Mouse (Mus musculus) B cell, adult 62 days (primary cell): ENCODE data around the gene Gipc3. TPM values are rescaled to one million over a fixed set of nuclear protein-coding genes. Genes with fewer than 3 reads are reported as not detected.

ENCODE experiments used
- total RNA-seq: library from RNA; stranded (reverse); gene quantifications from 4 replicates; pipeline ENCODE4 v1.2.4, GENCODE M21; 2023

Gene Gipc3
- 0.57 to 1.1 TPM (median 0.80 TPM) in 4 replicates for total RNA-seq

DNA sequence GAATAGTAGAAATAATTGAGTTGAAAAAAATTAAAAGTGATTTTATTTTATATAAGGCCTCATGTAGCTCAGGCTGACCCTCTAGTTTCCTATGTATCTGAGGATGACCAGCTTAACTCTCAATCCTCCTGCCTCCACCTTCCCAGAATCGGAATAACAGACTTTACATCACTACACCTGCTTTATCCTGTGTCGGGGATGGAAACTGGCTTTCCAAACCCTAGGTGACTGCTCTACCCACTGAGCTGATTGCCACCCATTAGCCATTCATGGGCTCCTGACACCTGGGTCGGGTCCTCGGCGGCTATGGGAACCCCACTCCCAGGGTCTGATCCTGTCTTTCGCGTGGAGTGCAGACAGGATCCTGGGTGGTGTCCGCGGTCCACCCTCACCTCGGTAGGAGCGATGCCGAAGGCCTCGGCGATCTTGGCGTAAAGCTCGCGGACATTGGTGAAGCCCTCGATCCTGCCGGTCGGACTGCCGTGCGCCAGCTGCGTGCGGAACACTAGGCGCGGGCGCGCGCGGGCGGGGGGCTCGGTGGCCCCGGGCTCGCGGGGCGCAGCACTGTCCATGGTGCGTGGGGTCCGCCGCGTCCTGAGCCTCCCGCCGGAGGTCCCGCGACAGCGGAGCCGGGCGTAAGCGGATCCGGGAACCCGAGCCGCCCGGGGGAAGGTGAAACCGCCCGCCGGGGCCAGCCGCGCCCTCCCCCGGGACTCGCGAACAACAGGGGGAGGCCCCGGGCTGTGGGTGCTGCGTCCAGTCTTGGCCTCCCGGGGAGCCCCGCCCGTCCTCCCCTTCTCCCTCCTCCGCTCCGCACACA is at the start of gene Gipc3:
TSS of gene Gipc3 (minus strand) at position 581 of the 820 bp plus-strand sequence.

GRCm38 (mm10) chr10:81392781-81393185 is 49.7 kb upstream of the Gipc3 start, which contains the start of gene Smim24:
Gene Smim24, plus strand, starts transcription at chr10:81393051.

DNA sequence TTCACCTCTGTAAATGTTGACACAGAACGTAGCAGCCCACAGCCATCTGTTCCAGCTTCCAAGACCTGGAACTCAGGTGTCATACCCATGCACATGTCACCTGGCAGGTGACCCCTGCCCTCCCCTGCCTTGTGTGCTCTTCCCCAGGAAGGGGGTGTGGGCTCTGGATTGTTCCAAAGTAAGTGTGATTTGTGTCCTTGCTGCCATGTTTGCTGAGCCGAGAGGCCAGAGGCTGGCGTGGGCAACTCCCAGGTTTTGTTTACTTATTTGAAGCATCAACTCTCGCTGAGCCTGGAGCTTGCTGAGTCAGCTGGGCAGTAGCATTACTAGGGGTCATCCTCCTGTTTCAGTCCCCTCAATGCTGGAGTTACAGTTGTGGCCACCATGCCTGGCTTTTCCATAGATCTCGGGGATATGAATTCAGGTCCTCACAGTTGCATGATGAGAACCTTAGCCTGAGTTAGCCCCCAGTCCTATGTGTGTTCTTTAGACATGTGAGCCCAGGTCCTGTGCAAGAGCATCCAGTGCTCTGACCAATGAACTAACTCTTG is 45.5 kb upstream of the Gipc3 start, which contains the start of gene Gm48552:
TSS of gene Gm48552 (plus strand) at position 501 of the 551 bp plus-strand sequence.

GRCm38 (mm10) chr10:81383802-81384604 is 40.9 kb upstream of the Gipc3 start, which contains the start of the genes Dohh and Gm48551:
Gene Dohh, plus strand, starts transcription at chr10:81384428.
Gene Gm48551, plus strand, starts transcription at chr10:81384466.

DNA sequence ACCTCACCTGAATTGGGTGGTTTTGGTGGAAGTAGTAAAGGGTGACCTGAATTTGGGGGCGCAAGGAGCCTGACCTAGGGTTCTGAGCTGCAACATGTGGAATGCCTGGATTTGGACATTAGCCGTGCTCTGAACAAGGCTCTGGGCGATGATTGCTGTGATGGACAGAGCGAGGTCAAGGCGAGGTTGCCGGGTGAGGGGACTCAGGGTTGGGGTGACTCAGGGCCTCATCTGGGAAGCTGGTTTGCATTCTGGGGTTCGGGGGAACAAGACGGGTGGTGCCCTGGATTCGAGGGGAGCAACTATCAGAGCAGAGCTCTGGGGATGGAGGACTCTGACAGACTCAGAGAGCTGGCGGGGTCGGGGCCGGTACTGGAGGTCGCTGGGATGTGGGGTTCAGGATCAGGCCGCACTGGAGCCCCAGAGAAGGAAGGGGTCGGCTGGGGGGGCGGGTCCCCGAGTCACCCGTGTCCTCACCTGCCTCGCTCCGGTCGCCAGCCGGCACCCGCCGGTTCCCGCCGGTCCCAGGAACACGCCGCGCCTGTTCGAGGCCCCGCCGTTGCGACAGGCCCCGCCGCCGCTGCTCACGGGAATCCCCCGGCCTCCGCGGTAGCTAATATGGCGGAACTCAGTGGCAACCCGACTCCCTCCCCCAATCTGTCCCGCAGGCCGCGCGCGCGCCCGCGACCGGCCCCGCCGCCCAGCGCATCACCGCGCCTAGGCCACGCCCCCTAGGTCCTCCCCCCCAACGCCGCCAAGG is 34.9 kb upstream of the Gipc3 start, which contains the start of gene Fzr1:
TSS of gene Fzr1 (minus strand) at position 724 of the 760 bp plus-strand sequence.

GRCm38 (mm10) chr10:81365672-81366476 is 22.8 kb upstream of the Gipc3 start, which contains the start of gene 4930404N11Rik:
Gene 4930404N11Rik, minus strand, starts transcription at chr10:81365816.

GRCm38 (mm10) chr10:81356991-81357844 is 14.2 kb upstream of the Gipc3 start, which contains the start of gene Mfsd12:
Gene Mfsd12, plus strand, starts transcription at chr10:81357491.

DNA sequence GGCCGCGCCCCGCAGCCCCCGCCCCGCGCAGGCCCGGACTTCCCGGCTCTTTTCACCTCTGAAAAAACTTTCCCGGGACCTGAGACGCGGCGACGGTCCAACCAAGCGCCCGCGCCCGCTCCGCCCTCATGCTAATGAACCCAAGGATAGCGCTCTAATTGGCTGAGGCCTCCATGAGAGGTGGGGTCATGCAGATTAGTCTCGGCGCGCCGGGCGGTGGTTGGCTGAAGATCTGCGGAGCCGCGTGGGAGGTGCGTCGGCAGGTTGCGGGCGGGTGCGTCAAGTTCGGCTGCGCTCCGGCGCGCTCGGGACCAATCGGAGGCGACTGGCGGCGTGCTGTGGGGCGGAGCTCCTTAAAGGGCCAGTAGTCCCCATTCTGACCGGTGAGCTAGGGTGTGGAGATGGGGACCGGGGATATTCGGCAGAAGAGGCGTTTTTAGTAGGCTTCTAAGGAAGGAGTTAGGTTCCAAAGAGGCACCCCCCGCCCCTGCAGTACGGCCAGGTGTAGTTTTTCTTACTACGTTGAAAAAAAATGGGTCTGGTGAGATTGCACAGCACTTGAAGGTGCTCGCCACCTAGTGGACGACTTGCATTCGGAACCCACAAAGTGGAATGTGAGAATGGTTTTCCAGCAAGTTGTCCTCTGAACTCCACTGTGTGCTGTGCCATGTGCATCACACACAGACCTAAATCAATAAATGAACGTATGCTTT is 7.4 kb upstream of the Gipc3 start, which contains the start of gene Hmg20b:
TSS of gene Hmg20b (minus strand) at position 130 of the 713 bp plus-strand sequence.

GRCm38 (mm10) chr10:81328386-81328785 is 14.7 kb downstream of the Gipc3 start, which contains the start of gene Tbxa2r:
Gene Tbxa2r, plus strand, starts transcription at chr10:81328731.

DNA sequence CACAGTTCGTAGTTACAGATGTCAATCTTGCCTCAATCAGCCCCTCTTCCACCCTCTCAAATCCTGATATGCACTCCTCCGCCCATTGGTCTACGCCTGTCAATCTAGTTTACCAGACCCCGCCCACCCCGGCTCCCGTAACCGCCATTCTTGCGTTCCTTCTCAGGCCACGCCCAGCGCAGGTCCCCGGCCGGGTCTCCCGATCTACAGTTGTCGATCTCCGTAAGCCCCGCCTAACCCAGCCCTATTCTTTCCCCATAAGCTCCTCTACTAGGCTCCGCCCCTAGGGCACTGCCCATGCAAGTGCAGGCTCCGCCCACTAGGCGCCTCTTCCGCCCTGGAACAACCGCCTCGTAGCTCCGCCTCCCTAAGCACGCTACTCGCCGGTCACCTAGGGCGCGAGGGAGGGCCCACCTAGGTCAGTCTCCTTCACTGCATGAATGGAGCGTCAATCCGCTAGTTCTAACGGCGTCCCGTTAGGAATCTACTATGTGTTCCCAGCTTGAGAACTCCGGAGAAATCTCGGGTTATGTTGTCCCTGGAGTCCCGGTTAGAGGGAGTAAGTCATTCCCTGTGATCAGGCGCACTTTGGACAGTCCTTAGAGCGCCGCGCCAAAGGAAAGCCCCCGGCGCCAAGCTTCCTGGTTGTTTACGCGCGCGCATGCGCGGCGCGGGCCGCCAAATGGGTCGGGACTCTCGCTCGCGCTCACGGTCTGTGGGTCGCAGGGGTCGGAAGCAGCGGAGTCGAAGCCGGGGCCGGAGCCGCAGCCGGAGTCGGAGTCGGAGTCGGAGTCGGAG is 22.3 kb downstream of the Gipc3 start, which contains the start of gene Cactin:
TSS of gene Cactin (plus strand) at position 554 of the 798 bp plus-strand sequence.

GRCm38 (mm10) chr10:81292554-81293333 is 50.3 kb downstream of the Gipc3 start, which contains the start of gene Pip5k1c:
Gene Pip5k1c, plus strand, starts transcription at chr10:81292963.

DNA sequence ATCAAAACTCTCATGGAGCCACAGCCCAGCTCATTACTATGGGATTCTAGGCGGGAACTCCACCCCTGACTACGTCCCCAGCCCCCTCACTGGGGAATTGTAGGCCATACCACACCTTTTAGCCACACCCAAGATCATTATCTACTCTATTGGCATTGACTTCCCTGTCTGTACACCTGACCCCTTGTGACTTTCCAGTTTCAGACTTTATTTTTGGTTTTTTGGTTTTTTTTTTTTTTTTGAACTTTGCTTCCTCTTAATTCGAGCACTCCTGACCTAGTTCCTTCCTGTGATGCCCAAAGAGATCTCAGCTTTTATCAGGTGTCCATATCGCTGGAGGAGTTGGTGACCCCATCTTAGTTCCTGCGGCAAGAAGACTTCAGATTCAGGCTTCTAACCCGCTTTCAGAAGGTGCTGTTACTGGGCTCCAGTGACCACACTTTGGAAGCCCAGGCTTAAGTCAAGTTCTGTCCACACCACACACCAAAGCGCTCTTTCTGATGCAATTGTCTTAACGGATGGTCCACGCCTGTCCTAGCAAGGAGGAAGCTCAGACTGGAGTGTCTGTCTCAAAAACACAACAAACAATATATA is 51.5 kb downstream of the Gipc3 start, which contains the start of gene Tjp3:
TSS of gene Tjp3 (minus strand) at position 71 of the 594 bp plus-strand sequence.

Other genes starting within 250 kb of the Gipc3 start
- gene Creb3l3, start 244.4 kb downstream of the Gipc3 start, total RNA-seq = not detected in 4 replicates
- gene Map2k2, start 237.4 kb downstream of the Gipc3 start, total RNA-seq = 140 to 154 TPM (median 146 TPM) in 4 replicates
- 102 to 107 TPM (median 105 TPM) in 4 replicates for gene Zbtb7a, start 208.0 kb downstream of the Gipc3 start, total RNA-seq
- gene Pias4, start 175.3 kb downstream of the Gipc3 start, total RNA-seq = 60.6 to 70.8 TPM (median 66.5 TPM) in 4 replicates
- gene Eef2, start 166.6 kb downstream of the Gipc3 start, total RNA-seq = 1,970 to 2,090 TPM (median 2,027 TPM) in 4 replicates
- gene Dapk3, start 160.3 kb downstream of the Gipc3 start, total RNA-seq = 79.2 to 84.3 TPM (median 81.9 TPM) in 4 replicates
- gene 4930442H23Rik, start 159.4 kb downstream of the Gipc3 start, total RNA-seq = not detected in 4 replicates
- not detected in 4 replicates for gene Nmrk2, start 141.2 kb downstream of the Gipc3 start, total RNA-seq
- not detected in 4 replicates for gene Atcay, start 112.4 kb downstream of the Gipc3 start, total RNA-seq
- gene Zfr2, start 110.1 kb downstream of the Gipc3 start, total RNA-seq = 4.3 to 6.4 TPM (median 4.6 TPM) in 4 replicates
- gene Matk, start 90.3 kb downstream of the Gipc3 start, total RNA-seq = 25.9 to 37.1 TPM (median 29.9 TPM) in 4 replicates
- 120 to 145 TPM (median 129 TPM) in 4 replicates for gene Mrpl54, start 76.3 kb downstream of the Gipc3 start, total RNA-seq
- gene Apba3, start 76.3 kb downstream of the Gipc3 start, total RNA-seq = 22.1 to 30.5 TPM (median 26.9 TPM) in 4 replicates
- 11.7 to 14.1 TPM (median 12.2 TPM) in 4 replicates for gene Tjp3, start 51.7 kb downstream of the Gipc3 start, total RNA-seq
- gene Pip5k1c, start 50.3 kb downstream of the Gipc3 start, total RNA-seq = 147 to 164 TPM (median 158 TPM) in 4 replicates
- gene Cactin, start 22.2 kb downstream of the Gipc3 start, total RNA-seq = 45.5 to 50.8 TPM (median 48.1 TPM) in 4 replicates
- gene Tbxa2r, start 14.5 kb downstream of the Gipc3 start, total RNA-seq = 3.3 to 4.4 TPM (median 3.7 TPM) in 4 replicates
- 71.5 to 76.8 TPM (median 75.7 TPM) in 4 replicates for gene Hmg20b, start 7.2 kb upstream of the Gipc3 start, total RNA-seq
- gene Mfsd12, start 14.2 kb upstream of the Gipc3 start, total RNA-seq = 8.7 to 13.6 TPM (median 9.9 TPM) in 4 replicates
- gene 4930404N11Rik, start 22.6 kb upstream of the Gipc3 start, total RNA-seq = 5.0 to 8.0 TPM (median 6.8 TPM) in 4 replicates
- 41.9 to 52.4 TPM (median 51.6 TPM) in 4 replicates for gene Fzr1, start 35.2 kb upstream of the Gipc3 start, total RNA-seq
- 37.0 to 49.1 TPM (median 44.0 TPM) in 4 replicates for gene Dohh, start 41.2 kb upstream of the Gipc3 start, total RNA-seq
- 1.4 to 3.0 TPM (median 2.2 TPM) in 4 replicates for gene Gm48551, start 41.2 kb upstream of the Gipc3 start, total RNA-seq
- 2.3 to 8.8 TPM (median 6.4 TPM) in 4 replicates for gene Gm48552, start 45.7 kb upstream of the Gipc3 start, total RNA-seq
- gene Smim24, start 49.8 kb upstream of the Gipc3 start, total RNA-seq = 4.3 to 8.4 TPM (median 7.4 TPM) in 4 replicates
- 18.3 to 24.4 TPM (median 19.5 TPM) in 4 replicates for gene Nfic, start 112.4 kb upstream of the Gipc3 start, total RNA-seq
- not detected in 4 replicates for gene Celf5, start 139.4 kb upstream of the Gipc3 start, total RNA-seq
- gene Ncln, start 153.1 kb upstream of the Gipc3 start, total RNA-seq = 99.6 to 113 TPM (median 106 TPM) in 4 replicates
- gene S1pr4, start 156.9 kb upstream of the Gipc3 start, total RNA-seq = 48.2 to 59.1 TPM (median 54.6 TPM) in 4 replicates
- 5.1 to 6.6 TPM (median 5.9 TPM) in 4 replicates for gene Gna15, start 181.0 kb upstream of the Gipc3 start, total RNA-seq
- 24.1 to 34.4 TPM (median 29.1 TPM) in 4 replicates for gene Gna11, start 201.9 kb upstream of the Gipc3 start, total RNA-seq
- gene Aes, start 216.2 kb upstream of the Gipc3 start, total RNA-seq = 294 to 321 TPM (median 315 TPM) in 4 replicates
- 2.8 to 6.0 TPM (median 4.1 TPM) in 4 replicates for gene Tle2, start 231.3 kb upstream of the Gipc3 start, total RNA-seq